ENCODE assay signal across 22 mouse cellular contexts in genomic region chr7:28674994-28675393, GRCm38 (mm10). TPM values are rescaled to one million over a fixed set of nuclear protein-coding genes. Genes with fewer than 3 reads are reported as not detected.
DNase-seq lines count a peak whose midpoint lies in the region; ATAC-seq and TF ChIP-seq lines count a peak whose summit lies in the region.
"Had no signal": no experiment of that assay in that cellular context is flagged by ENCODE, and none has a peak within 500 bp of the region (broad histone marks: within the 10 kb centered on the region; RNA-seq: fewer than 3 reads in every experiment).

No protein-coding gene starts in this region.

- no peak for TF ChIP-seq CTCF in E14TG2a.4 (conservative IDR thresholded peaks at IDR 0.05; ENCODE audit: low read length)
- TF ChIP-seq CTCF in heart, adult 2 months (IDR thresholded peaks at IDR 0.05), result no peak

- no peak overlapping the region for H3K9ac ChIP-seq in liver, embryonic 13.5 days
- no peak overlapping the region for H3K9ac ChIP-seq in heart, adult 2 months (ENCODE audit: low read depth, low read length)
- H3K9ac ChIP-seq: embryonic facial prominence, embryonic 13.5 days; hindbrain, embryonic 12.5 days; liver, embryonic 15.5 days; neural tube, embryonic 12.5 days had no signal

- H3K9me3 ChIP-seq in liver, embryonic 13.5 days (replicated peaks), result no peaks in the 10 kb centered on the region
- H3K9me3 ChIP-seq in E14TG2a.4 (ENCODE audit: low read length), result no peaks in the 10 kb centered on the region
- H3K9me3 ChIP-seq: embryonic facial prominence, embryonic 13.5 days; hindbrain, embryonic 12.5 days; limb, embryonic 10.5 days; liver, embryonic 15.5 days; midbrain, embryonic 10.5 days; neural tube, embryonic 12.5 days had no signal

- no peaks in the 10 kb centered on the region for H3K79me2 ChIP-seq in heart, adult 2 months (replicated peaks; ENCODE audit: control insufficient read depth, insufficient read depth, low read length)

- no peak for DNase-seq in liver, embryonic 13.5 days
- no peak for DNase-seq in liver
- peak; percentile 10 for DNase-seq in T-cell, adult 2 months (ENCODE audit: low spot score)
- DNase-seq in ovary, adult 18-20 months (ENCODE audit: low spot score), result no peak
- DNase-seq in cerebellum, postnatal 25 days, result no peak
- no peak for DNase-seq in heart, adult 2 months
- DNase-seq: cerebellum, adult 2 months had no signal

- intact Hi-C loops in heart, adult 2 months (cut with DNase I), result no loop called here

- no peaks in the 10 kb centered on the region for H3K4me1 ChIP-seq in liver, embryonic 13.5 days (replicated peaks)
- H3K4me1 ChIP-seq in E14TG2a.4 (replicated peaks; ENCODE audit: low read depth, low read length), result peaks cover 80% of the 10 kb centered on the region
- H3K4me1 ChIP-seq in heart, adult 2 months (ENCODE audit: control insufficient read depth, insufficient read depth, low read length), result no peaks in the 10 kb centered on the region
- H3K4me1 ChIP-seq: embryonic facial prominence, embryonic 13.5 days; hindbrain, embryonic 12.5 days; limb, embryonic 10.5 days; liver, embryonic 15.5 days; midbrain, embryonic 10.5 days; neural tube, embryonic 12.5 days had no signal

- no peak for ATAC-seq in liver, embryonic 13.5 days (ENCODE audit: low read depth)
- 0 out of 2 replicates have a peak, but pooled peaks have one; percentile 38 for ATAC-seq in megakaryocyte, adult 5-6 weeks (ENCODE audit: poor library complexity, severe bottlenecking)
- ATAC-seq: forebrain, embryonic 16.5 days; intestine, embryonic 16.5 days had no signal

- 56% methylated on average over 9 of the region's 9 CpGs for WGBS in liver, embryonic 13.5 days (ENCODE audit: insufficient replicate concordance)
- WGBS in heart, adult 2 months, result 63% methylated on average over 9 of the region's 9 CpGs

- H3K4me2 ChIP-seq in liver, embryonic 13.5 days, result peak overlapping the region; percentile 14
- H3K4me2 ChIP-seq: embryonic facial prominence, embryonic 13.5 days; hindbrain, embryonic 12.5 days; liver, embryonic 15.5 days; neural tube, embryonic 12.5 days had no signal

- H3K36me3 ChIP-seq in liver, embryonic 13.5 days, result no peaks in the 10 kb centered on the region
- H3K36me3 ChIP-seq in E14TG2a.4 (ENCODE audit: insufficient read depth, low read length), result no peaks in the 10 kb centered on the region
- H3K36me3 ChIP-seq in heart, adult 2 months (ENCODE audit: control insufficient read depth, insufficient read depth, low read length), result no peaks in the 10 kb centered on the region
- H3K36me3 ChIP-seq: embryonic facial prominence, embryonic 13.5 days; hindbrain, embryonic 12.5 days; limb, embryonic 10.5 days; liver, embryonic 15.5 days; midbrain, embryonic 10.5 days; neural tube, embryonic 12.5 days had no signal

- no peaks in the 10 kb centered on the region for H3K27me3 ChIP-seq in liver, embryonic 13.5 days
- H3K27me3 ChIP-seq in E14TG2a.4 (ENCODE audit: insufficient read depth, low read length), result no peaks in the 10 kb centered on the region
- H3K27me3 ChIP-seq in heart, adult 2 months (ENCODE audit: control insufficient read depth, insufficient read depth, low read length), result 0 out of 2 replicates have a peak, but pooled peaks cover 3% of the 10 kb centered on the region
- H3K27me3 ChIP-seq: embryonic facial prominence, embryonic 13.5 days; hindbrain, embryonic 12.5 days; liver, embryonic 15.5 days; neural tube, embryonic 12.5 days had no signal

- H3K27ac ChIP-seq in liver, embryonic 13.5 days, result no peak overlapping the region
- H3K27ac ChIP-seq in heart, adult 2 months, result no peak overlapping the region
- H3K27ac ChIP-seq: embryonic facial prominence, embryonic 13.5 days; hindbrain, embryonic 12.5 days; kidney, postnatal 0 days; limb, embryonic 10.5 days; liver, embryonic 15.5 days; midbrain, embryonic 10.5 days; neural tube, embryonic 12.5 days had no signal

- no peak for TF ChIP-seq POLR2A in heart, adult 2 months (IDR thresholded peaks at IDR 0.05; ENCODE audit: insufficient read depth, low read depth, low read length)

- H3K4me3 ChIP-seq in liver, embryonic 13.5 days (replicated peaks), result no peak overlapping the region
- peak overlapping the region; percentile 68 for H3K4me3 ChIP-seq in E14TG2a.4 (replicated peaks; ENCODE audit: low read length)
- H3K4me3 ChIP-seq in heart, adult 2 months, result no peak overlapping the region
- H3K4me3 ChIP-seq: embryonic facial prominence, embryonic 13.5 days; hindbrain, embryonic 12.5 days; limb, embryonic 10.5 days; liver, embryonic 15.5 days; midbrain, embryonic 10.5 days; neural tube, embryonic 12.5 days had no signal

- TF ChIP-seq EP300 in heart, adult 2 months (IDR thresholded peaks at IDR 0.05; ENCODE audit: insufficient read depth, low read depth, low read length), result no peak

RNA-seq across cellular contexts. Expression of gene Fbxo27, which starts 17.7 kb away (rescaled TPM):
- polyA plus RNA-seq in liver, embryonic 13.5 days (2015; fragmentation: Nextera tagmentation; extraction: Ambion mirVana), result 0.29 and 0.32 TPM in 2 replicates
- total RNA-seq in megakaryocyte, adult 5-6 weeks (2015), result 0.58 and 0.93 TPM in 2 replicates
- total RNA-seq in megakaryocyte, adult 5-6 weeks (2017), result 0.08 and 0.70 TPM in 2 replicates
- total RNA-seq in heart, adult 2 months (2021), result under 1 TPM in 1 of 2 experiments, not detected in 1; 0.23 TPM
- 1.1 and 1.2 TPM in 2 replicates for polyA plus RNA-seq in heart, adult 2 months (2012; rRNA removed)

RNA-seq across cellular contexts. Expression of gene Fbxo17, which starts 41.6 kb away (rescaled TPM):
- 1.4 and 1.8 TPM in 2 replicates for polyA plus RNA-seq in liver, embryonic 13.5 days (2015; fragmentation: Nextera tagmentation; extraction: Ambion mirVana)
- total RNA-seq in megakaryocyte, adult 5-6 weeks (2015), result 1.1 and 1.2 TPM in 2 replicates
- 0.26 and 0.77 TPM in 2 replicates for total RNA-seq in megakaryocyte, adult 5-6 weeks (2017)
- under 1 TPM; 0.37 to 0.57 TPM for total RNA-seq in heart, adult 2 months (2021)
- polyA plus RNA-seq in heart, adult 2 months (2012; rRNA removed), result 1.7 and 2.0 TPM in 2 replicates
- total RNA-seq: monocyte, adult 5-6 weeks had no signal

RNA-seq across cellular contexts. Expression of gene Acp7, which starts 43.9 kb away (rescaled TPM):
- not detected in 2 replicates for polyA plus RNA-seq in liver, embryonic 13.5 days (2015; fragmentation: Nextera tagmentation; extraction: Ambion mirVana)
- not detected in 2 replicates for total RNA-seq in megakaryocyte, adult 5-6 weeks (2015)
- total RNA-seq in megakaryocyte, adult 5-6 weeks (2017), result not detected in 2 replicates
- not detected for total RNA-seq in heart, adult 2 months (2021)
- 0.49 TPM in 1 of 2 replicates, not detected in the other for polyA plus RNA-seq in heart, adult 2 months (2012; rRNA removed)
- total RNA-seq: adrenal gland, postnatal 10 days; heart, adult 18-20 months; monocyte, adult 5-6 weeks had no signal
- polyA plus RNA-seq: embryonic facial prominence, embryonic 13.5 days; forebrain, embryonic 16.5 days; heart, postnatal 0 days; hindbrain, embryonic 12.5 days; intestine, embryonic 16.5 days; kidney, postnatal 0 days; limb, embryonic 10.5 days; liver, embryonic 15.5 days; midbrain, embryonic 10.5 days; neural tube, embryonic 12.5 days had no signal
